Mouse (Mus musculus) left cerebral cortex, adult 2 months (tissue): Measurements from ENCODE around the gene Taar1. TPM values are rescaled to one million over a fixed set of nuclear protein-coding genes. Genes with fewer than 3 reads are reported as not detected.

Experiments
- DNase-seq, 2 experiments: peaks; one replicate each; pipeline ENCODE4 v3.0.0; 2021 to 2022; ENCODE audit warnings: low spot score in 2 of 2, mixed read lengths in 1 of 2; ENCODE audit errors: extremely low spot score in 1 of 2
- H3K27ac ChIP-seq: fragments of 200-600 bp; 2 replicates; pipeline ENCODE4 v1.8.1; 2022
- H3K4me3 ChIP-seq: fragments of 200-600 bp; 2 replicates; pipeline ENCODE4 v1.8.1; 2022
- CTCF ChIP-seq: fragments of 200-600 bp; IDR thresholded peaks from 2 replicates; pipeline ENCODE4 v1.8.1; 2022; ENCODE audit warnings: antibody characterized with exemption, mild to moderate bottlenecking, moderate library complexity
- intact Hi-C: fragments of 180-260 bp; cut with DNase I; formaldehyde crosslinking; loops from one replicate; pipeline ENCODE4 v1.15.1; 2025
- total RNA-seq, 2 experiments: library from RNA; stranded (reverse); gene quantifications; 2 replicates each; pipeline ENCODE4 v1.2.3; 2021

Taar1 gene
- total RNA-seq, 2 experiments from 2014 or later: not detected

GRCm38 (mm10) chr10:23942465-23942864 is 22.3 kb downstream of the Taar1 start:
- H3K4me3 ChIP-seq: no peak overlapping the region
- intact Hi-C loops: no loop called here
- DNase-seq: no peak

GRCm38 (mm10) chr10:23948026-23948425 is 27.9 kb downstream of the Taar1 start:
- H3K4me3 ChIP-seq: no peak overlapping the region
- intact Hi-C loops: no loop called here
- no peak overlapping the region for H3K27ac ChIP-seq
- no peak for TF ChIP-seq CTCF
- DNase-seq: no peak

More at GRCm38 (mm10) chr10:23942465-23942864, 22.3 kb downstream of the Taar1 start:
- no peak overlapping the region for H3K27ac ChIP-seq
- TF ChIP-seq CTCF: peak; percentile 34

GRCm38 (mm10) chr10:23949508-23950005 is 29.4 kb downstream of the Taar1 start, which contains the start of gene Taar3:
Taar3 (plus strand) TSS chr10:23949558.
- H3K4me3 ChIP-seq: no peak within 1 kb of the TSS
- intact Hi-C loops: no loop called here
- no peak for DNase-seq
- H3K27ac ChIP-seq: no peak within 1 kb of the TSS
- no peak for TF ChIP-seq CTCF

DNA sequence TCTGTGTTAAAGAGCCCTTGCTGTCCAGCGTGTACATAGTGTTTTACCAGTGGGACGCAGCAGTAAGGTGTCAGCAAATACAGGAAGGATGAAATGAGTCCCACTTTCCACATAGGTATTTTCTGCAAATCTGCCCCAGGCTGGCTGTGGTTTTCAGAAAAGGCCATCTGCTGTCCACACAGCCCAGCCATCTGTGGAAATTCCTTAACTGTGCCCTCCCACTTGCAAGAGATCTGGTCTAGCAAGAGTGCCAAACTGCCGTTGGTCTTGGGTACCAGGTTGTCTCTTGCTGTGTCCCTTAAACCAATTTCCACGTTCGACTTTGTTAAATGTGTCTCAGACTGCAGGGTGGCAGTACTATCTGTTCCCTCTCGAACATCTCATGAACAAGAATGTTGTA is 31.6 kb downstream of the Taar1 start:
- DNase-seq: no peak
- no peak overlapping the region for H3K4me3 ChIP-seq
- H3K27ac ChIP-seq: no peak overlapping the region
- intact Hi-C loops: no loop called here
- TF ChIP-seq CTCF: no peak

DNA sequence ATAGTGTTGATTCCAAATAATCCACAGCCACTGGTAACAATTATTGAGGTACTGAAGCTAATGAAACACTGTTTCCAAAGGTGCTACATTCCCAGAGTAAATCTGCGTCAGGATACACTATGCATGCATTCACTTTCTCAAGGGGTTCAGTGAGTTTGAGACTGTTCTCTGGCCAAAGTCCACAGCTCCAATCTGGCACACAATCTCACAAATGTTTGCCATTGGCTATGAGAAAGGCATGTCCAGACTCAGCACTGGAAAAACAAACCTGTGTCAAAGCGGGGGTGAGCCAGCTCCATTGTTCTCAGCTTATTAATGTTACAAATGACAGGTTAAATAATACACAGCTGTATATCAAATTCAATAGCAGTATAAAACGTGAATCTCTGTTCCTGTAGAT is 38.9 kb downstream of the Taar1 start:
- DNase-seq: no peak
- intact Hi-C loops: no loop called here
- no peak for TF ChIP-seq CTCF
- H3K4me3 ChIP-seq: no peak overlapping the region
- no peak overlapping the region for H3K27ac ChIP-seq

DNA sequence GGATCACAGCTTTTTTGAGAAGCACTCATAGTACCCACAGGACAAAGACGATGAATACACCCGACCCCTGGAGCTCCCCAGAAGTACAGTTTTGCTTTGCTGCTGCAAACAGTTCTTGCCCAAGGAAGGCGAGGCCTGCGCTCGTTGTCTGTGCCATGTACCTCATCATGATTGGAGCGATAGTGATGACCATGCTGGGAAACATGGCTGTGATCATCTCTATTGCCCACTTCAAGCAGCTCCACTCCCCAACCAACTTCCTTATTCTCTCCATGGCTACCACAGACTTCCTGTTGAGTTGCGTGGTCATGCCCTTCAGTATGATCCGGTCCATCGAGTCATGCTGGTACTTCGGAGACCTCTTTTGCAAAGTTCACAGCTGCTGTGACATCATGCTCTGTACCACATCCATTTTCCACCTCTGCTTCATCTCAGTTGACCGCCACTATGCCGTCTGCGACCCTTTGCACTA is 40.3 kb downstream of the Taar1 start, which contains the start of gene Taar4:
Taar4 (plus strand) TSS at position 51 of the 472 bp plus-strand sequence.
- intact Hi-C loops: no loop called here
- no peak for DNase-seq
- Histone ChIP-seq H3K27ac (no peak within 1 kb of the TSS), H3K4me3 (no peak within 1 kb of the TSS)
- TF ChIP-seq CTCF: no peak

GRCm38 (mm10) chr10:23963444-23963843 is 43.3 kb downstream of the Taar1 start:
- Histone ChIP-seq H3K27ac (no peak overlapping the region), H3K4me3 (no peak overlapping the region)
- DNase-seq: no peak
- intact Hi-C loops: no loop called here
- no peak for TF ChIP-seq CTCF

- TF ChIP-seq CTCF: no peak
- intact Hi-C loops: no loop called here
- Histone ChIP-seq H3K27ac (no peak overlapping the region), H3K4me3 (no peak overlapping the region)
- no peak for DNase-seq
Measured at GRCm38 (mm10) chr10:23964921-23965610, 44.9 kb downstream of the Taar1 start.

DNA sequence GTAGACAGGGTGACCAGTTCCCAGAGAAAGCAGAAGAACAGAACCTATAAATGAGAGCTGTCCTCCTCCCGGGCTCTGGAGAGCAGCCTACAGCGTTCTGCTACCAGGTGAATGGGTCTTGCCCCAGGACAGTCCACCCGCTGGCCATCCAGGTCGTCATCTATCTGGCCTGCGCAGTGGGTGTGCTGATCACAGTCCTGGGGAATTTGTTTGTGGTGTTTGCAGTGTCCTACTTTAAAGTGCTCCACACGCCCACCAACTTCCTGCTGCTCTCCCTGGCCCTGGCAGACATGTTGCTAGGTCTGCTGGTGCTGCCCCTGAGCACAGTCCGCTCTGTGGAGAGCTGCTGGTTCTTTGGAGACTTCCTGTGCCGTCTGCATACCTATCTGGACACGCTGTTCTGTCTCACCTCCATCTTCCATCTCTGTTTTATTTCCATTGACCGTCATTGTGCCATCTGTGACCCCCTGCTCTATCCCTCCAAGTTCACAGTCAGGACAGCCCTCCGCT is 50.6 kb downstream of the Taar1 start, which contains the start of gene Taar5:
Taar5 (plus strand) TSS at position 51 of the 510 bp plus-strand sequence.
- intact Hi-C loops: loop anchor here (10.0 kb wide), 1 partner anchor 144 kb away; no protein-coding TSS in a partner anchor
- no peak for DNase-seq
- Histone ChIP-seq H3K27ac (no peak within 1 kb of the TSS), H3K4me3 (no peak within 1 kb of the TSS)
- TF ChIP-seq CTCF: no peak

Other genes with a start within 250 kb of the Taar1 start
- gene Rps12, start 133.1 kb upstream of the Taar1 start, total RNA-seq: 100 to 1,000 TPM; 169 to 225 TPM
- 10 to 100 TPM; 26.9 to 31.0 TPM for gene Slc18b1, start 123.4 kb upstream of the Taar1 start, total RNA-seq
- not detected for gene Vnn3, start 68.9 kb upstream of the Taar1 start, total RNA-seq
- gene Vnn1, start 25.7 kb upstream of the Taar1 start, total RNA-seq: under 1 TPM in 1 of 2 experiments, not detected in 1; 0.14 TPM
- gene Taar2, start 18.2 kb downstream of the Taar1 start, total RNA-seq: not detected
- not detected for gene Taar3, start 29.2 kb downstream of the Taar1 start, total RNA-seq
- not detected for gene Taar4, start 40.1 kb downstream of the Taar1 start, total RNA-seq
- not detected for gene Taar5, start 50.4 kb downstream of the Taar1 start, total RNA-seq
- not detected for gene Taar6, start 65.3 kb downstream of the Taar1 start, total RNA-seq
- gene Taar7a, start 73.1 kb downstream of the Taar1 start, total RNA-seq: not detected
- not detected for gene Taar7b, start 79.6 kb downstream of the Taar1 start, total RNA-seq
- not detected for gene Taar7d, start 106.9 kb downstream of the Taar1 start, total RNA-seq
- not detected for gene Taar7e, start 117.3 kb downstream of the Taar1 start, total RNA-seq
- gene Taar7f, start 129.2 kb downstream of the Taar1 start, total RNA-seq: not detected
- gene Taar8a, start 156.1 kb downstream of the Taar1 start, total RNA-seq: not detected
- not detected for gene Taar8b, start 171.9 kb downstream of the Taar1 start, total RNA-seq
- gene Taar8c, start 181.6 kb downstream of the Taar1 start, total RNA-seq: not detected
- not detected for gene Taar9, start 189.2 kb downstream of the Taar1 start, total RNA-seq
- 100 to 1,000 TPM; 136 to 144 TPM for gene Stx7, start 228.9 kb downstream of the Taar1 start, total RNA-seq